Mouse (Mus musculus) hindbrain, embryonic 16.5 days (tissue): ENCODE data around the gene Nsun2. TPM values are rescaled to one million over a fixed set of nuclear protein-coding genes. Genes with fewer than 3 reads are reported as not detected.

Experiments
- ATAC-seq: fragments of 200-750 bp; cut with Nextera tagmentation; 2 replicates; pipeline ENCODE4 v1.8.0; 2017; ENCODE audit warnings: moderate TSS enrichment, moderate library complexity
- H3K27ac ChIP-seq: fragments of 300-500 bp; sonication (generic); 2 replicates; pipeline ENCODE4 v1.5.1; 2014; ENCODE audit warnings: low read depth, mild to moderate bottlenecking, control low read depth, low read length, moderate library complexity
- H3K27me3 ChIP-seq: fragments of 300-500 bp; sonication (generic); replicated peaks from 2 replicates; pipeline ENCODE4 v1.6.1; 2014; ENCODE audit warnings: low read length; ENCODE audit not compliant: control insufficient read depth, insufficient read depth
- H3K36me3 ChIP-seq: fragments of 300-500 bp; sonication (generic); 2 replicates; pipeline ENCODE4 v1.6.1; 2014; ENCODE audit warnings: mild to moderate bottlenecking, low read length, moderate library complexity, mixed read lengths; ENCODE audit not compliant: control insufficient read depth, insufficient read depth
- H3K4me1 ChIP-seq: fragments of 300-500 bp; sonication (generic); 2 replicates; pipeline ENCODE4 v1.6.1; 2014; ENCODE audit warnings: low read depth, low read length; ENCODE audit not compliant: control insufficient read depth, insufficient read depth
- H3K4me2 ChIP-seq: fragments of 300-500 bp; sonication (generic); 2 replicates; pipeline ENCODE4 v1.6.1; 2014; ENCODE audit warnings: mild to moderate bottlenecking, low read length, control low read depth, moderate library complexity
- H3K4me3 ChIP-seq: fragments of 300-500 bp; sonication (generic); 2 replicates; pipeline ENCODE4 v1.5.1; 2014; ENCODE audit warnings: mild to moderate bottlenecking, low read length, control low read depth, moderate library complexity
- H3K9ac ChIP-seq: fragments of 300-500 bp; sonication (generic); 2 replicates; pipeline ENCODE4 v1.6.1; 2014; ENCODE audit warnings: low read depth, mild to moderate bottlenecking, control low read depth, low read length, moderate library complexity
- H3K9me3 ChIP-seq: fragments of 300-500 bp; sonication (generic); 2 replicates; pipeline ENCODE4 v1.6.1; 2014; ENCODE audit warnings: mild to moderate bottlenecking, low read length, moderate library complexity; ENCODE audit not compliant: control insufficient read depth
- WGBS: fragments of 180-500 bp; shearing (Covaris S2); extraction: QIAGEN DNeasy Blood & Tissue Kit; methylation state at CpG from one replicate; pipeline ENCODE4 v1.1.7; 2014; 5-methylcytosine and 5-hydroxymethylcytosine counted together
- polyA plus RNA-seq: library from polyadenylated mRNA; unstranded; fragments of >200 nt; fragmentation: Nextera tagmentation; extraction: Ambion mirVana; gene quantifications from 2 replicates; pipeline ENCODE4 v1.2.1, GENCODE M21; 2015

Gene Nsun2
- polyA plus RNA-seq, 1 experiment from 2014 or later = 73.8 TPM

DNA sequence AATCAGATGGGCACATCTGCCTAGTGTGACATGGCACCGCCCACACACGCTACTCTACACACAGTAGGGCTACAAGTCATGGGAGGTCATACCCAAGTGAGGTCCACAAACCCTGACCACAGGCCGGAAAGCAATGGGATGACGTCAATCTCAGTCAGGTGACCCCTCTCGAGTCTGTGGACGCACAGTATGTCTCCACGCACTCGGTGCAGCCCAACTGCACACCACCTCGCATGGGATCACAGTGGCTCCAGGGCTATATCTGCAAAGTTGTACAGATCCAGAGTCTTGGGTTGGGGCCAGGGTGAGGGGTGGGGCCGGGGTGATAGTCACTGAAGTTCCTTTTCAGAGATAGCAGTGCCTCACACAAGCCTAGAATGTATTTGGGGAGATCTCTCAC lies 139.0 kb downstream of the Nsun2 start:
- Histone ChIP-seq H3K9me3 (no peaks in the 10 kb centered on the region), H3K4me3 (no peak overlapping the region), H3K27me3 (no peaks in the 10 kb centered on the region), H3K4me2 (no peak overlapping the region), H3K36me3 (no peaks in the 10 kb centered on the region), H3K4me1 (no peaks in the 10 kb centered on the region), H3K9ac (no peak overlapping the region), H3K27ac (no peak overlapping the region)
- no peak for ATAC-seq
- WGBS = 97% methylated on average over 10 of the region's 10 CpGs

DNA sequence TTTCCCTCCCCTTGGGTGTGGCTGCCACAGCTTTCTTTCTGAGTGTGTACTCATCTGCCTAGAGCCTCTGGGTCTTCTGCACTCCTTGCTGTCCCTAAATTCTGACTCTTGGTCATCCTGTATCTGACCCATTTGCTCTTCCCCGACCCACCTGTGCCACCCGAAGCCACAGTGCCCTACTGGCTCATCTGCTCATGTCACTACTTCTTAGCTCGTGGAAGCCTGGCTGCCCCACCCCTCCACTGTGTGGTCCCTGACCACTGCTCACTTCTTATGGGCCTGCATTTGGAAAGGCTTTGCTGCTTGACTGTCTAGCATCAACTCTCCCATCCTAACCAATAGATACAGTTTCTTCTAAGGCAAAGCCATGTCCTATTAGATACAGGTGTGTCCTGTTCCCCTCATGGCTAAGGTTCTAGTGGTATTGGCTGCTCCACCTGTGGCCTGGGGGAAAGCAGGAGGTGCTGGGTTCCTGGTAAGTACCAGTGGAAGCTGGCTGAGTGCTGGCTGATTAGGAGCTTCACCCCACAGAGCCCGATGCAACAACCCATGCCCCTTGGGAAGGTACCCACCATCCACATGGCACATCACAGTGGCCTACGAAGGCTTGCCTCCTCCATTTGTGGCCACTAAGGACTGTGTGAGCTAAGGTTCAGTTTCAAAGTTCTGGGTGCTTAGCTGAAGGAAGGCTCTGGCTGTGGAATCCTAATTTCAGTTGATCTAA lies 139.8 kb downstream of the Nsun2 start:
- Histone ChIP-seq H3K4me1 (no peaks in the 10 kb centered on the region), H3K36me3 (no peaks in the 10 kb centered on the region), H3K27me3 (no peaks in the 10 kb centered on the region), H3K9ac (no peak overlapping the region), H3K9me3 (no peaks in the 10 kb centered on the region), H3K4me2 (no peak overlapping the region), H3K4me3 (no peak overlapping the region), H3K27ac (no peak overlapping the region)
- 82% methylated on average over 5 of the region's 5 CpGs for WGBS
- no peak for ATAC-seq

DNA sequence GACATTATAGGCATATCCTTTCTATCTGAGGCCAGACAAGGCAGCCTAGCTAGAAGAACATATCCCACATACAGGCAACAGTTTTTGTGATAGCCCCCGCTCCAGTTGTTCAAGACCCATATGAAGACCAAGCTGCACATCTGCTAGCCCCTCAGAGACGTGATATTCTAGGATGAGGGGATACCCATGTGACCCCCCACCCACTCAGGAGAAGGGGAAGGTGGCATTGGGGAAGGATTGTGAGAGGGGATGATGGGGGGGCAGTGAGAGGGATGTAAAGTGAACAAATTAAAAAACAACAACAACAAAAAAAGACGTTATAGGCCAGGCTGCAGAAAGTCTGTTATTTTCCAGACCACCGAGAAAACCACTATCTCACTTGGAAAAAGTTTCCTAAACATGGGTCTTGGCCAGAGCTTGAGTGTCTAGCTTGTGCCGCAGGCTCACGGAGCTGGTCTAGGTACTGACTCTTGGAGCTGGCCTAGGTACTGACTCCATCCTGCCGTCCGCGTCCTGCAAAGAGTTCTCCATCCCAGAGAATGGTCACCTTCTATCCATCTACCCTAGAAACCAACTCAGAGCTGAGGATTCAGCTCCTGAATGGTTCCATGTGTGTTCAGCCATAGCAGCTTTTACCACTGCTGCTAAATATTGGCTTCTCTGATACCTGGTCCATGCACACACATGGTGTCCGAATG lies 140.5 kb downstream of the Nsun2 start:
- Histone ChIP-seq H3K9me3 (no peaks in the 10 kb centered on the region), H3K4me2 (no peak overlapping the region), H3K4me1 (no peaks in the 10 kb centered on the region), H3K27me3 (no peaks in the 10 kb centered on the region), H3K27ac (no peak overlapping the region), H3K9ac (no peak overlapping the region), H3K4me3 (no peak overlapping the region), H3K36me3 (no peaks in the 10 kb centered on the region)
- WGBS = 68% methylated on average over 10 of the region's 10 CpGs
- ATAC-seq = no peak

Other genes starting within 250 kb of the Nsun2 start
- gene Tent4a, start 871 bp downstream of the Nsun2 start, polyA plus RNA-seq = 5.7 and 6.4 TPM in 2 replicates
- 29.2 and 39.2 TPM in 2 replicates for gene Srd5a1, start 77.7 kb downstream of the Nsun2 start, polyA plus RNA-seq
- 27.6 and 29.1 TPM in 2 replicates for gene Ube2ql1, start 206.1 kb downstream of the Nsun2 start, polyA plus RNA-seq